Mouse (Mus musculus): ENCODE measurements around the gene Adgrl4. TPM values are rescaled to one million over a fixed set of nuclear protein-coding genes. Genes with fewer than 3 reads are reported as not detected.

The Adgrl4 gene
- polyA plus RNA-seq, 3 experiments from 2014 or later, result not detected

- ATAC-seq, result no peak
Measured at GRCm38 (mm10) chr3:151505606-151506005, 67.9 kb downstream of the Adgrl4 start.

- no peak for ATAC-seq
Measured at GRCm38 (mm10) chr3:151511184-151511583, 73.5 kb downstream of the Adgrl4 start.

GRCm38 (mm10) chr3:151547182-151547581 is 109.5 kb downstream of the Adgrl4 start:
- ATAC-seq, result no peak

GRCm38 (mm10) chr3:151551002-151551401 is 113.3 kb downstream of the Adgrl4 start:
- no peak for ATAC-seq

- no peak for ATAC-seq
Measured at GRCm38 (mm10) chr3:151556635-151557034, 118.9 kb downstream of the Adgrl4 start.

- ATAC-seq, result no peak
Measured at GRCm38 (mm10) chr3:151557125-151557524, 119.4 kb downstream of the Adgrl4 start.

GRCm38 (mm10) chr3:151557607-151558006 is 119.9 kb downstream of the Adgrl4 start:
- no peak for ATAC-seq

- no peak for ATAC-seq
Measured at GRCm38 (mm10) chr3:151558374-151558773, 120.7 kb downstream of the Adgrl4 start.

- ATAC-seq, result no peak
Measured at GRCm38 (mm10) chr3:151565664-151566621, 128.3 kb downstream of the Adgrl4 start.

GRCm38 (mm10) chr3:151566629-151567028 is 128.9 kb downstream of the Adgrl4 start:
- ATAC-seq, result no peak

- no peak for ATAC-seq
Measured at GRCm38 (mm10) chr3:151567541-151567940, 129.9 kb downstream of the Adgrl4 start.

GRCm38 (mm10) chr3:151572089-151572488 is 134.4 kb downstream of the Adgrl4 start:
- ATAC-seq, result no peak

- ATAC-seq, result no peak
Measured at GRCm38 (mm10) chr3:151575292-151575691, 137.6 kb downstream of the Adgrl4 start.

- no peak for ATAC-seq
Measured at GRCm38 (mm10) chr3:151576155-151576554, 138.5 kb downstream of the Adgrl4 start.

GRCm38 (mm10) chr3:151591904-151592303 is 154.2 kb downstream of the Adgrl4 start:
- ATAC-seq, result no peak

Measured in inflammation-experienced regulatory T-cells, adult 6 months (primary cell).